Mouse (Mus musculus) kidney, postnatal 0 days (tissue): ENCODE measurements around the gene Fbxw8. TPM values are rescaled to one million over a fixed set of nuclear protein-coding genes. Genes with fewer than 3 reads are reported as not detected.

Experiments
- ATAC-seq: fragments of 200-750 bp; cut with Nextera tagmentation; replicated peaks from 2 replicates; pipeline ENCODE4 v1.8.0; 2017; ENCODE audit warnings: low read depth, moderate number of reproducible peaks, moderate TSS enrichment, moderate library complexity; ENCODE audit not compliant: low FRiP score
- DNase-seq: peaks from one replicate; pipeline ENCODE4 v3.0.0-alpha.2; 2016; ENCODE audit warnings: low spot score
- H3K27ac ChIP-seq: fragments of 300-500 bp; sonication (generic); 2 replicates; pipeline ENCODE4 v1.5.1; 2014; ENCODE audit warnings: mild to moderate bottlenecking
- H3K27me3 ChIP-seq: fragments of 300-500 bp; sonication (generic); 2 replicates; pipeline ENCODE4 v1.6.1; 2014; ENCODE audit warnings: low read length, mixed read lengths; ENCODE audit not compliant: insufficient read depth
- H3K36me3 ChIP-seq: fragments of 300-500 bp; sonication (generic); 2 replicates; pipeline ENCODE4 v1.6.1; 2014; ENCODE audit warnings: low read length, mixed read lengths; ENCODE audit not compliant: insufficient read depth
- H3K4me1 ChIP-seq: fragments of 300-500 bp; sonication (generic); replicated peaks from 2 replicates; pipeline ENCODE4 v1.6.1; 2014; ENCODE audit warnings: antibody characterized with exemption, low read length, mixed read lengths; ENCODE audit not compliant: insufficient read depth
- H3K4me2 ChIP-seq: fragments of 300-500 bp; sonication (generic); 2 replicates; pipeline ENCODE4 v1.6.1; 2014; ENCODE audit warnings: mild to moderate bottlenecking, low read length, moderate library complexity, mixed read lengths
- H3K4me3 ChIP-seq: fragments of 300-500 bp; sonication (generic); replicated peaks from 2 replicates; pipeline ENCODE4 v1.5.1; 2014; ENCODE audit warnings: low read depth, low read length
- H3K9ac ChIP-seq: fragments of 300-500 bp; sonication (generic); 2 replicates; pipeline ENCODE4 v1.6.1; 2014; ENCODE audit warnings: low read depth, low read length
- H3K9me3 ChIP-seq: fragments of 300-500 bp; sonication (generic); replicated peaks from 2 replicates; pipeline ENCODE4 v1.6.1; 2016; ENCODE audit warnings: low read length, inconsistent platforms, mixed read lengths
- CTCF ChIP-seq: IDR thresholded peaks from 2 replicates; pipeline ENCODE4 v1.5.1; 2016; ENCODE audit warnings: antibody characterized with exemption, low read depth, mild to moderate bottlenecking, moderate library complexity
- WGBS: fragments of 180-500 bp; shearing (Covaris S2); extraction: QIAGEN DNeasy Blood & Tissue Kit; methylation state at CpG from one replicate; pipeline ENCODE4 v1.1.7; 2014; 5-methylcytosine and 5-hydroxymethylcytosine counted together
- polyA plus RNA-seq: library from polyadenylated mRNA; unstranded; fragments of >200 nt; fragmentation: Nextera tagmentation; extraction: Ambion mirVana; gene quantifications from 2 replicates; pipeline ENCODE4 v1.2.1, GENCODE M21; 2015

Fbxw8 gene
- polyA plus RNA-seq, 1 experiment from 2014 or later = 24.7 TPM

- no peak for DNase-seq
- H3K36me3 ChIP-seq = no peaks in the 10 kb centered on the region
- TF ChIP-seq CTCF = no peak
- H3K27me3 ChIP-seq = no peaks in the 10 kb centered on the region
- H3K9ac ChIP-seq = no peak overlapping the region
- ATAC-seq = no peak
- no peak overlapping the region for H3K4me2 ChIP-seq
- no peak overlapping the region for H3K27ac ChIP-seq
- no peak overlapping the region for H3K4me3 ChIP-seq
- no peaks in the 10 kb centered on the region for H3K4me1 ChIP-seq
- H3K9me3 ChIP-seq = no peaks in the 10 kb centered on the region
- 56% methylated on average over 6 of the region's 6 CpGs for WGBS
These were observed 33.1 kb upstream of the Fbxw8 start for GRCm38 (mm10) chr5:118188356-118188755.

DNA sequence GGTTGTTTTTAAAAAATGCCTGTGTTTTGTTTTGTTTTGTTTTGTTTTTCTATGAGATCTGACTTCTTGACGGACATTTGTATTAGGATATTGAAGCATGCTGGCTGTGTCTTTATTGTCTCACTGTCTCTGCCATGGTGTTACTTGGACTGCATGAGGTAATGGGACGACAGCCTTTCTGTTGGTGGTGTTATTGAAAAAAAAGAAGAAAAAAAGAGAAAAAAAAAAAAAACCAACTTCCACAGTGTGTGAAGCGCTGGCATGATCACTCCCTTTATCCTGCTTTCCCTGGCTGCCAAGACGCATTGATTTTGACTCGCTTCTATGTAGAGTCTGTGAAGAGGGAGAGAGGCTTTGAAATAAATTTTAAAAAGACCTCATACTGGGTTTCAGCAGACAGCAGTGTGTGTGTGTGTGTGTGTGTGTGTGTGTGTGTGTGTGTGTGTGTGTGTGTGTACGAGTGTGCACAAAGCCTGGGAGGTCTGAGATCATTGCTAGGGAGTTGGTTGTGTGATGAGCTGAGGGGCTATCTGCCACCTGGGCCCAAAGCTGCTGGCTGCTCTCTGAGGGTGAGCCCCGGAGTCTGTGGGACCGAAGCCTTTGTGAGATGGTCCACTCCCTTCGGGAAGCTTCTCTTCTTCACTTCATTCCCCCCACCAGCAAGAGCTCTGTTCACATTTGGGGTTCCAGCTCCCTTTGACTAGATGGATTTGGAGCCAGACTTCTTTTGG is 31.8 kb upstream of the Fbxw8 start:
- H3K4me3 ChIP-seq = no peak overlapping the region
- H3K36me3 ChIP-seq = no peaks in the 10 kb centered on the region
- 73% methylated on average over 9 of the region's 9 CpGs for WGBS
- H3K9me3 ChIP-seq = no peaks in the 10 kb centered on the region
- no peaks in the 10 kb centered on the region for H3K27me3 ChIP-seq
- no peak for ATAC-seq
- H3K27ac ChIP-seq = no peak overlapping the region
- no peak overlapping the region for H3K4me2 ChIP-seq
- H3K4me1 ChIP-seq = no peaks in the 10 kb centered on the region
- no peak overlapping the region for H3K9ac ChIP-seq
- TF ChIP-seq CTCF = no peak
- no peak for DNase-seq

DNA sequence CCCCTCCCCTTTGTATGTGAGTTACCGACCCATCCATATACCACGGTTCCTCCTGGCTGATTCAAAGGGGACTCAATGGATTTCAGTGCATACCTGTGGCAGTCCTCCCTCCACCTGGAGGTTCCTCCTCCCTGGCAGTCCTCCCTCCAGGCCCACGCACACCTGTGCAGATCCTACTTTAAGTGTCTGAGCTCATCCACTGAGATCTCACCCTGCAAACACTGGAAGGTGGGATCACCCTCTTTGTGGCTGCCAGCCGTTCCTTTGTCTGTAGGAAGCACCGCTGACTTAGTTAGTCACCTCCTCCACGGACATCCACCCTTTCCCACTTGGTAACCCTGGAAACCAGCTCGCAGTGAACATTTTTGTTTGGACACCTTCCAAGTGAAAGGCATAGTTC is 22.4 kb upstream of the Fbxw8 start:
- no peak for TF ChIP-seq CTCF
- H3K27ac ChIP-seq = no peak overlapping the region
- ATAC-seq (no peak), DNase-seq (no peak)
- peaks cover 28% of the 10 kb centered on the region for H3K27me3 ChIP-seq
- no peak overlapping the region for H3K4me2 ChIP-seq
- no peak overlapping the region for H3K4me3 ChIP-seq
- no peaks in the 10 kb centered on the region for H3K36me3 ChIP-seq
- no peak overlapping the region for H3K9ac ChIP-seq
- no peaks in the 10 kb centered on the region; the same call in 1 of the 2 replicates for H3K9me3 ChIP-seq
- peaks cover 4% of the 10 kb centered on the region; the same call in 1 of the 2 replicates for H3K4me1 ChIP-seq
- WGBS = 65% methylated on average over 7 of the region's 7 CpGs

DNA sequence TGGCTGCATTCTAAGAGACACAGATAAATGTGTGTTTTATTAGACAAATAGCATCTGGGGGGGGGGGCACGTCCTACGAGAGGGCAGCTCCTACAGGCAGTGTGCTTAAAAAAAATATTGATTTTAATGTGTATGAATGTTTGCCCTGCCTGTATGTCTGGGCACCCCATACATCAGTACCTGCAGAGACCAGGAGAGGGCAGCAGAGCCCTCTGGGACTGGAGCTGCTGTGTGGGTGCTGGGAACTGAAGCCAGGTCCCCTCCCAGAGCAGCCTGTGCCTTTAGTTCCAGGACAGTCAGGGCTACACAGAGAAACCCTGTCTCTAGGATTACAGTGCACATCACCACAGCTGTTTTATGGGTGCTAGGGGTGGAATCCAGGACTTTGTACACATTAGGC is 19.9 kb upstream of the Fbxw8 start:
- no peak overlapping the region for H3K4me3 ChIP-seq
- DNase-seq (no peak), ATAC-seq (no peak)
- no peak overlapping the region for H3K27ac ChIP-seq
- peaks cover 48% of the 10 kb centered on the region for H3K27me3 ChIP-seq
- H3K4me2 ChIP-seq = no peak overlapping the region
- TF ChIP-seq CTCF = peak; percentile 41
- H3K9ac ChIP-seq = no peak overlapping the region
- 30% methylated on average over 2 of the region's 2 CpGs for WGBS
- H3K9me3 ChIP-seq = no peaks in the 10 kb centered on the region; the same call in 1 of the 2 replicates
- H3K36me3 ChIP-seq = no peaks in the 10 kb centered on the region
- peaks cover 11% of the 10 kb centered on the region; the same call in 1 of the 2 replicates for H3K4me1 ChIP-seq

GRCm38 (mm10) chr5:118174310-118175009 is 19.2 kb upstream of the Fbxw8 start:
- Histone ChIP-seq H3K4me1 (peaks cover 17% of the 10 kb centered on the region; the same call in 1 of the 2 replicates), H3K4me2 (peak overlapping the region; percentile 40), H3K9ac (no peak overlapping the region), H3K36me3 (no peaks in the 10 kb centered on the region), H3K27me3 (peaks cover 46% of the 10 kb centered on the region), H3K9me3 (no peaks in the 10 kb centered on the region; the same call in 1 of the 2 replicates), H3K4me3 (peak overlapping the region; percentile 17; the same call in 1 of the 2 replicates), H3K27ac (no peak overlapping the region)
- TF ChIP-seq CTCF = no peak
- WGBS = 1% methylated on average over 22 of the region's 22 CpGs
- 0 out of 2 replicates have a peak, but pooled peaks have one; percentile 29 for ATAC-seq
- no peak for DNase-seq

- Histone ChIP-seq H3K9ac (no peak overlapping the region), H3K36me3 (no peaks in the 10 kb centered on the region), H3K4me1 (peaks cover 21% of the 10 kb centered on the region; the same call in 1 of the 2 replicates), H3K27me3 (peaks cover 60% of the 10 kb centered on the region), H3K4me3 (peak overlapping the region; percentile 42), H3K27ac (no peak overlapping the region), H3K4me2 (peak overlapping the region; percentile 59), H3K9me3 (no peaks in the 10 kb centered on the region; the same call in 1 of the 2 replicates)
- no peak for ATAC-seq
- no peak for DNase-seq
- TF ChIP-seq CTCF = no peak
- under 1% methylated on average over 27 of the region's 27 CpGs for WGBS
These were observed 16.9 kb upstream of the Fbxw8 start for GRCm38 (mm10) chr5:118172078-118172723.
